Mouse (Mus musculus): Measurements from ENCODE around the gene Tmem150c. TPM values are rescaled to one million over a fixed set of nuclear protein-coding genes. Genes with fewer than 3 reads are reported as not detected.

Tmem150c gene
- total RNA-seq, 2 experiments from 2014 or later: 1.2 to 1.3 TPM

GRCm38 (mm10) chr5:100059326-100059725, 100.3 kb downstream of the Tmem150c start:
- no peak for DNase-seq
- intact Hi-C loops (cut with DNase I): no loop called here

- DNase-seq: no peak
- intact Hi-C loops (cut with DNase I): no loop called here
Measured at GRCm38 (mm10) chr5:100058729-100059128, 100.9 kb downstream of the Tmem150c start.

DNA sequence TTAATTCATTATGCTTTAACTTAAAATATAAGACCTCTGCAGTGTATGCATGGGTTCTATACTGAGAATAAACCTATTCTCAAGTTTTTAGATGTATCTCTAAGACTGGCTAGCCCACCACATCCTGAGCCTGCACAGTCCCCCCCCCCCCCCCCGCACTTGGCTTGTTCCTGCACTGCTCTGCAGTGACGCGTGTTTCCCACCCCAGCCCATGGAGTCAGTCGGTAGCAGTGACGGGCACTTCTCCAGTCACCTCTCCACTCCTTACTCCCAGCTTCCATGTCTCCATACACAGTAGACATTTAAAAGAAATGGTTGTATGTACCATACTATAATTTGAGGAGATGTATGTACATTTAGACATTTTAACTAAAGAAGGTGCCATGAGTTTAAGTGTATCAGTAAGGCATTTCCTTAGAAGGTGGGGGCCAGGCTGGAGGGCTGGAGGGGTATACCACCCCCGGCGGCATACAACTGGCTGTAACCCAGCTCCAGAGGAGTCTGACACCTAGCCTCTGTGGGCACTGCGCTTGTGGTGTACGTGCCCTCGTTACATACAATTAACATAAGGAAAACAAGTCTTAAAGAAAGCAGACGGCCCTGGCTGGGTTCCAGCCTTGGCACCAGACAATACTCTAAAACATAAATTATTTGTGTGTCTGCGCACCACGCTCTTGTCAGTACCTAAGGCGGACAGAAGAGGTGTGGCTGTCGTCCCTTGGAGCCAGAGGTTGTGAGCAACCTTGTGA, 102.0 kb downstream of the Tmem150c start:
- no peak for DNase-seq
- intact Hi-C loops (cut with DNase I): no loop called here

DNA sequence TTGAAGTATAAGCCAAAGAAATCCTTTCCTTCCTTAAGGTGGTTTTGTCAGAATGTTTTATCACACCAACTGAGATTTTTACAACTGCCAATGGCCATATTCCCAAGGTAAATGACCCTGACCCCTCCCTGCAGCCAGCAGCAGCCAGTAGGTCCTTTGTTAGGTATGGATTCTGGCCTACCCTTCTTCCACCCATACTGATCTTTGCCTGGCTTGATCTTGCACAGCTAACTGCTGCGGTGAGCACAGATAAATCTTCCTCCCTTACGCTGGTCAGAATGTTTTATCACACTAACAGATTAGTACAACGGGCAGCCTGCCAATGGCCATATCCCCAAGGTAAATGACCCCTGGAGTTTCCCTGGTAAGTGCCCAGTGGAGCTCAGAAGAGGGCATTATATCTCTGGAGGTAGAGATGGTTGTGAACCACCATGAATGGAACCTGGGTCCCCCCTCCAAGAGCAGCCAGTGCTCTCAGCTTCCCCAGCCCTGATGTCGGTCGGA, 103.7 kb downstream of the Tmem150c start:
- intact Hi-C loops (cut with DNase I): no loop called here

DNA sequence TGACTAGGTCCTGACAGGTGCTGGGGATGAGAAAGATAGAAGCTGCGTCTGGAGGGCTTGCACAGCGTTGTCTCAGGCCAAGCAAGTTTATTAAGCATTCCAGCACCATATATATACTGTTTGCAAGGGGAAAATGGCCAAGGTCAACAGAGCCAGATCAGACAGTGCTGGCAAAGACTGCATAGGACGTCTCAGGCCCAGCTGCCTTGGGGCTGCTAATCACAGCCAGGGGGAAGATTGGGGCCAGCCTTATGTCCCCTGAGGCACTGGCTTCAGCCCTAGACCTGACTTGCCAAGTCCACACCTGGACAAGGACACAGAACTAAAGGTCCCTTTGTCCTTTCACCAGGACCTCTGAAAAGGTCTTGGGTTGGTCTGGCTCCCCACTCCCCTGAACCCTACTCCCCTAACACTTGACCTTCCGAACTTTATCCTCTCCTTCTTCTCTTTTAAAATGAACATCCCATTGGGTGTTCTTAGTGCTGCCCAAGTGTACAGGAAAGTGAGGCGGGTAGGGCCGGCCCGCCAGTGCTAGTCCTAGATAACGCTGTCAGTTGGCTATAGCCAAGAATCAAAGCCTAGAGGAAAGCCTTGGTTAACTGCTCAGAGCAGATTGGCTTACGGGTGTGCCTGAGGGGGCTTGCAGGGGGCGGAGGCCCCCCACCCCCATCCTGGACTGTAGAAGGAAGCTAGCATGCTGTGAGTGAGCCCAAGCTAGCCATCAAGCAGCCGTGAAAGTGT, 104.6 kb downstream of the Tmem150c start:
- intact Hi-C loops (cut with DNase I): no loop called here

More for the DNA sequence above, 103.7 kb downstream of the Tmem150c start:
- no peak for DNase-seq

DNA sequence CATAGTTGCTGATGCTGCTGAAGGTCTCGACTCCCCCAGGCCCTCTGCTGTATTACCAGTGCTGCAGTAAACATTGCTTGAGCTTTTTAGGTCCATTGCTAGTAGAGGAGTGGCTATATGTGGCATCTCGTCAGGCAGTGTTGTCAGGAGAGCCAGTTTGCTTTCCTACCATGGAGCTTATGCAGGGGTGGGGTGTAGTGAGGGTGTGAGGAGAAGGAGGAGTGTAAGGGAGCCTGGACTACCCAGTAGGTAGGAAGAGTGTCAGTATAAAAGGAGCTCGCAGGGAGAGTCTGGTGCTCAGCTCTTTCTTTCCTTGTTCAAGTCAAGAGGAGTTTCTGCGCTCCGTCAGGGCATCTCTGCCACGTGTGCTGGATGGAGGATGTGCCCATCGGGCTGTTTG, 106.9 kb downstream of the Tmem150c start:
- no peak for DNase-seq
- intact Hi-C loops (cut with DNase I): no loop called here

More for the DNA sequence above, 104.6 kb downstream of the Tmem150c start:
- DNase-seq: no peak

DNA sequence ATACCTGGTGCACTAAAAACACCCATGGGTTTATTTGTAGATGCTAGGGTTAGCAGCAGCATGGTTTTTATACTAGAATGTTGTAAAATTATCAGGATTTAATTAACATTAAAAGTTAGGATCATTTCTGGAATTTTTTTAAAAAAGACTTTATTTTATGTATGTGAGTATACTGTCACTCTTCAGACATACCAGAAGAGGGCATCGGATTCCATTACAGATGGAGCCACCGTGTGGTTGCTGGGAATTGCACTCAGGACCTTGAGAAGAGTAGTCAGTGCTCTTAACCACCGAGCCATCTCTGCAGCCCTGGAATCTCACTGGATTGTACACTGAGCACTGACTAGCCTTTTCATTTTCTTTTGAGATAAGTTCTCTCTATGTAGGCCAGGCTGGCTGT, 109.7 kb downstream of the Tmem150c start:
- intact Hi-C loops (cut with DNase I): no loop called here

GRCm38 (mm10) chr5:100047871-100048270, 111.7 kb downstream of the Tmem150c start:
- DNase-seq: no peak
- intact Hi-C loops (cut with DNase I): no loop called here

More for the DNA sequence above, 109.7 kb downstream of the Tmem150c start:
- no peak for DNase-seq

- DNase-seq: no peak
- intact Hi-C loops (cut with DNase I): no loop called here
Measured at GRCm38 (mm10) chr5:100047143-100047640, 112.4 kb downstream of the Tmem150c start.

- no peak for DNase-seq
- intact Hi-C loops (cut with DNase I): no loop called here
Measured at GRCm38 (mm10) chr5:100046096-100046495, 113.5 kb downstream of the Tmem150c start.

GRCm38 (mm10) chr5:100044621-100045020, 115.0 kb downstream of the Tmem150c start:
- DNase-seq: no peak
- intact Hi-C loops (cut with DNase I): no loop called here

DNA sequence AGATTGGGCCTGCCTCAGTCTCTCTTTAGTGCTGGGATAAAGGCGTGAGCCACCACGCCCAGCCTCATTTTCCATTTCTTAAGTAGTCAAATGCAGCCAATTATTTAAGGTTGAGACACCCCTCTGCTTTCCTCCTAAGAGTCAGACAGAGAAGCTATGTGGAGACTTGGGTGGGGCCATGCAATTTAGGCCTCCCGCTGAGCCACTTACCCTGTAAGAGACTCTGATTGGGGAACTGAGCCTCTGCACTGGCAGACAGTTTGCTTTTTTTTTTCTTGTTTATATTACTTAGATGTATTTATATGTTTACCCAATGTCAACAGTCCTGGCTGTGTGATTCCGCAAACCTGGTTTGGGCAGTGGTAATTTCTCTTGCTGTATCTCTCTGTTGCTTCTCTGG, 115.6 kb downstream of the Tmem150c start:
- DNase-seq: no peak
- intact Hi-C loops (cut with DNase I): no loop called here

DNA sequence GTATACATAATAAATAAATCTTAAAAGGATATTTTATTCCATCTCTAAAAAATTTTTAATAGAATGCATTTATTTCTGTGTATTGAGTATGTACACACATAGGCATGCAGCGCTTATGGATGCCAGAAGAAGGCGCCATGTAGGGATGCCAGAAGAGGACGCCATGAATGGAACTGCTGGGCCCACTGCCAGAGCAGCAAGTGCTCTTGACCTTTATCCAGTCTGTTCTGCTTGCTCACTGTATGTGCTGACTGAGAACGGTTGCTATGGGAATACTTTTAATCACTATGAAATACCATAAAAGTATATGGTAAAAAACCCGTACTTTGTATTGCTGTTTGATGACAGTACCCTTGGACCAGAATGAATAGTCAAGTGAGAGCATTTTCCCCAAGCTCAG, 116.2 kb downstream of the Tmem150c start:
- no peak for DNase-seq
- intact Hi-C loops (cut with DNase I): no loop called here

DNA sequence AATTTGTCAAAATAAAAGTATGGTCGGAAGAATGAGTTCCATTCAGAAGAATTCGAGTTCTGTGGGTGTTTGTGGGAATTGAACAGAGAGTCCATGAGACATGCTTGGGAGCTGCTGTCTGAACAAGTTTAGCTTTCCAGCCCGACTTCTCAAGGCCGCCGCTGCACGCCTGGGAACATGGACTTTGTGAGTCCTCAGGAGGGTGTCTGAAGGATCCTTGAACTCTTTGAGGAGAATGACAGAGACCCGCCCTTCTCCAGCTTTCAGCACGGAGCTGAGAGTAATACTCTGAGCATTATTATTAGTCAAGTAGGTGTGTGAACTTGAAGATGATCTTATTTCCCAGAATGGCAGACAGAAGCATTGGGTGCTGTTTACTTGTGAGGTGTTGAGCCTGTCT, 117.1 kb downstream of the Tmem150c start:
- intact Hi-C loops (cut with DNase I): no loop called here
- DNase-seq: no peak

DNA sequence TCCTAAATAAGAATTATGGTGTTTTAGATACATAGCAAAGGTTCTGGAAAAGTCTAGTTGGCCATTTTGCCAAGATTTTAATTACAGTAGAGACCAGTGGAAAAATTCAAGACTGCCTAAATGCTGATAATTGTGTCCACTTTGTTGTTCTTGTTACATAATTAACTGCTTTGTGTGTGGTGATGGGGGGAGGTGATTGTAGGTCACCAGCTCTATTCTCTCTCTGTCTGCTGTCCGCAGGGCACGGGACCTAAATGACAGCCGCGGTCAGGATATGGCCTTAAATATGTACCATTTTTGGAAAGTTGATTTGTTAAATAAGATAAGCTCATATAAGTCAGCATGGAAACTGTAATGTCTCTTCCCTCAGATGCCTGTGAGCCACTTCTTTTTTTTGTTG, 118.3 kb downstream of the Tmem150c start:
- intact Hi-C loops (cut with DNase I): no loop called here

DNA sequence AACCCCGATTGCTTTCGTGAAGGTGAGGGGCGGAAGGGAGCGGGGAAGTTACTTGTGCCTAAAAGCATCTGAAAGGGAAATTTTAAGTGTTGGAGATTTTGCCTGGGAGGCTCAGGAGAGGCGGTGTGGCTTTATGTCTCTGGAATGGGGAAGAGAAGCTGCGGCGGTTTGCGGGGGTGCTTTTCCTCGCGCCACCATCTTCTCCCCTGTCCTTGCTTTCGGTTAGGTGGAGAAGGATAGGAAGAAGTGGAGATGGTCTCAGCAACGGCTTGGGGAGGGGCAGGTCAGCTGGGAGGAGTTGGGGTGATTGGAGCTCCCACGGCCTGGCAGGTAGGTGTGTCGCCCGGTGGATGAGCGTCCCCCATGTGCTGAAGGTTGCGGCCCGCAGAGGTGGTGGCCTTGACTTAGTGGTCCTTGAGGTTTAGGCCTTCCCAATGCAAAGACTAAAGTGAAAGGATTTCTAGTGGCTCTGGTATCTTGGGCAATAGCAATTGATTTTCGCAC, 119.3 kb downstream of the Tmem150c start:
- no peak for DNase-seq
- intact Hi-C loops (cut with DNase I): no loop called here

More for the DNA sequence above, 118.3 kb downstream of the Tmem150c start:
- no peak for DNase-seq

GRCm38 (mm10) chr5:100039602-100040142, 119.9 kb downstream of the Tmem150c start, which contains the start of the genes Hnrnpdl and Enoph1:
Hnrnpdl (minus strand) TSS chr5:100039664.
Enoph1 (plus strand) TSS chr5:100039985.
- intact Hi-C loops (cut with DNase I): loop anchor here (2.0 kb wide), 1 partner anchor 61 kb away; the partner anchor contains the start of genes 4930524J08Rik and Hnrnpd
- DNase-seq: peak; percentile 87 to 95

DNA sequence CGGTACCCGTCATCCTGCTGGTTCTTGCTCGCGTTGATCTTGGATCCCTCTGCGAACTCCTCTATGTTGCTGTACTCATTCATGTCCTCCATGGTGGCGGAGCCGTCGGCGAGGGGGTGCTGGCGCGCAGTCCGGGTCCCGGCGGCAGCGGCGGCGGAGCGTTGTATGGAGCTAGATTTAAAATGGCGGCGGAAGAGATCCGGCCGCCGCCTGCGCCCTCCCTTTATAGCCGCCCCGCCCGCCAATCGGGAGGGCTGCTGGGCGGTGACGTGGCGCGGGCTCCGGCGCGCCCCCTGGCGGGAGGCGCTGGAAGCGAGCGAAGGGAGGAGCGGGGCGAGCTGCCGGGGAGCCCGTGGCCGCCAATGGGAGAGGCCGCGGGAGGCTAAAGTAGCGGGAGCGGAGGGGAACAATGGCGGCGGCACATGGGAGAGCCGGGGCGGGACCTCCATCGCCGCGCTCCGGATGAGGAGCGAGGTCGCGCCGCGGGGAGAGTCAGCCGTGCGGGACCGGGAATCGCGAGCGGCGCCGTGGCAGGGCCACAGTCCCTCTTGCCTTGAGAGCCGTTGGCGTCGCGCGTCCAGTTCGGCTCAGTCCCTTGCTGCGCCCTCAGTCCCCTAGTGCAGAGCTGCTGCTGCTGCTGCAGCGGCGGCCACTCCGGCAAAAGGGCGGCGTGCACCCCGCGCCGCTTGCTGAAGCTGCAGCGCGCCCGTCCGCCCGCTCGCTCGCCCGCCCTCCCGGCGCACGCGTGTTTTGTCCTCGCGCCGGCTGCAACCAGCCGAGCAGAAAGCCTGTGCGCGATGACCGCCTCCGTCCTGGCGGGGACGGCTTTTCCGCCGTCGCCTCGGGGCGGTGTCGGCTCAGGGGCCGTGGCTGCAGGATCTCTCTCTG, 120.7 kb downstream of the Tmem150c start:
- intact Hi-C loops (cut with DNase I): loop anchor here (2.0 kb wide), 1 partner anchor 60 kb away; the partner anchor contains the start of genes 4930524J08Rik and Hnrnpd
- peak; percentile 96 to 98 for DNase-seq

DNA sequence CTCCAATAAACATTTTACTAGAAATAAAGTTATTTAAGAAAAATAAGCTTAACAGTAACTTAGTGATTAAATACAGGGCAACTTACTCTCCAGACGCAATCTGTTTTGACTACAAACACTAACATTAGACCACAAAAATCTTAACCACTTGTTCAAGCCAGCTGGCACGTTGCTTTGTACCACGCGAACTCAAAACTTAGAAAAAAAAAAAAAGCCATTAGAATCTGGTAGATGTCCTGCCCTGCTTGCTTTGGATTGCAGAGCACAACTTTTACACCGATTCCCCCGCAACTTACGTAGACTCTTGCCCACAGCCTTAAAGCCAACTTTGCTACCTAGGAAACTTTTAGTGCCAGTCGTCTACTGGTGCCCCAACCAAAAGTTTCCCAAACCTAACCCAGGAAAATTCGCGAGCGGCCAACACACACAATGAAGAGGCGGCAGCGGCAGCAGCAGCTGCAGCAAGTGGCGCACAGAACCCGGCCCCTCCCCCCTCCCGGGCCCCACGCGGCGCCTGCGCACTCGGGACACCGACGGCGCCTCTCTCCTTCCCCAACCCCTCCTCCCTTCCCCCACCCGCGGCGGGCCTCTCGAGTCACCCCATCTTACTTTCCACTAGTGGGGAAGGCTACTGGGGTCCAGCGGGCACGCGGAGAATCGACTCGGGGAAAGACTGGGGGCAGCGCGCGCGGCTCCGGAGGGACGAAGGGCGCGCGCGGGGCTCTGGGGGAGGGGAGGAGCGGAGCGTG, 121.5 kb downstream of the Tmem150c start:
- intact Hi-C loops (cut with DNase I): loop anchor here (2.0 kb wide), 1 partner anchor 59 kb away; the partner anchor contains the start of genes 4930524J08Rik and Hnrnpd

More for the DNA sequence above, 121.5 kb downstream of the Tmem150c start:
- DNase-seq: peak; percentile 82 to 91

Data from gastrocnemius, postnatal 36 days (tissue).